Mouse (Mus musculus): ENCODE data around the gene Tmem135. TPM values are rescaled to one million over a fixed set of nuclear protein-coding genes. Genes with fewer than 3 reads are reported as not detected.

The Tmem135 gene
- polyA plus RNA-seq, 1 experiment from 2014 or later, result 14.6 TPM

DNA sequence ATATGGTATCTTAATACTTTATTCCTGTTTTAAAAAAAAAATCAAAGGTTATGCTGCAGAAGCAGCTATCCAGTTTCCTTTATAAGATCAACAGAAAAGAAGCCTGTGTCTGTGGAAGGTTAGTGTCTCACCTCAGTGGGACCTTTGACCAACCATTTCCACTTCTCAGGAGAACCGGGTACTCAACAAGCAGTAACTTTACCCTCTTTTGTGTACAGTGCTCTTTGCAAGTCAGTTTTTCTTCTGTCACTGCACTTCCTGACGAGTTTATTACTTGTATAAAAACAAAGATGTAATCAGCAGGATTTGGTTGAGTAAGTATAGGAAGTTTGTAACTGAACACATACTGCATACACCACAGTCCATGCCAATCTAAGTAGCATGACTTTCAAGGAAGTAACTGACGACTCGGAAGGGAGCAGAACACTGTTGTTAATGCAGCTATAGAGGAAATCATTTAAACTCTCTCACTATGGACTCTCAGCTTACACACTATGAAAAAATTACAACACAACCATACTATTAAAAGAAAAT, 168.0 kb downstream of the Tmem135 start:
- no peaks in the 10 kb centered on the region for H3K4me1 ChIP-seq (replicated peaks; ENCODE audit: control insufficient read depth, insufficient read depth, low read length)
- no peaks in the 10 kb centered on the region for H3K27me3 ChIP-seq (ENCODE audit: control insufficient read depth, insufficient read depth, low read length)
- no peaks in the 10 kb centered on the region for H3K9me3 ChIP-seq (ENCODE audit: control insufficient read depth, low read length)
- H3K4me3 ChIP-seq (ENCODE audit: low read depth, low read length), result no peak overlapping the region
- H3K9ac ChIP-seq (ENCODE audit: low read depth, low read length), result no peak overlapping the region
- WGBS, result 73% methylated on average over 4 of the region's 4 CpGs
- no peak overlapping the region for H3K4me2 ChIP-seq (replicated peaks; ENCODE audit: low read depth, low read length)
- DNase-seq (ENCODE audit: low spot score) (no peak), ATAC-seq (ENCODE audit: low FRiP score) (no peak)
- H3K27ac ChIP-seq (ENCODE audit: low read depth, low read length), result no peak overlapping the region
- H3K36me3 ChIP-seq (ENCODE audit: control insufficient read depth, insufficient read depth, low read length), result no peaks in the 10 kb centered on the region

GRCm38 (mm10) chr7:89232499-89233145, 171.4 kb downstream of the Tmem135 start:
- H3K4me1 ChIP-seq (replicated peaks; ENCODE audit: control insufficient read depth, insufficient read depth, low read length), result no peaks in the 10 kb centered on the region
- 94% methylated on average over 3 of the region's 3 CpGs for WGBS
- H3K4me3 ChIP-seq (ENCODE audit: low read depth, low read length), result no peak overlapping the region
- ATAC-seq (ENCODE audit: low FRiP score) (no peak), DNase-seq (ENCODE audit: low spot score) (no peak)
- no peak overlapping the region for H3K9ac ChIP-seq (ENCODE audit: low read depth, low read length)
- H3K36me3 ChIP-seq (ENCODE audit: control insufficient read depth, insufficient read depth, low read length), result no peaks in the 10 kb centered on the region
- no peak overlapping the region for H3K27ac ChIP-seq (ENCODE audit: low read depth, low read length)
- H3K27me3 ChIP-seq (ENCODE audit: control insufficient read depth, insufficient read depth, low read length), result no peaks in the 10 kb centered on the region
- H3K4me2 ChIP-seq (replicated peaks; ENCODE audit: low read depth, low read length), result no peak overlapping the region
- H3K9me3 ChIP-seq (ENCODE audit: control insufficient read depth, low read length), result no peaks in the 10 kb centered on the region

- H3K4me2 ChIP-seq (replicated peaks; ENCODE audit: low read depth, low read length), result no peak overlapping the region
- H3K27me3 ChIP-seq (ENCODE audit: control insufficient read depth, insufficient read depth, low read length), result no peaks in the 10 kb centered on the region
- H3K9me3 ChIP-seq (ENCODE audit: control insufficient read depth, low read length), result no peaks in the 10 kb centered on the region
- WGBS, result 91% methylated on average over 3 of the region's 3 CpGs
- no peaks in the 10 kb centered on the region for H3K4me1 ChIP-seq (replicated peaks; ENCODE audit: control insufficient read depth, insufficient read depth, low read length)
- no peak for DNase-seq (ENCODE audit: low spot score)
- no peak for ATAC-seq (ENCODE audit: low FRiP score)
- H3K27ac ChIP-seq (ENCODE audit: low read depth, low read length), result no peak overlapping the region
- no peak overlapping the region for H3K9ac ChIP-seq (ENCODE audit: low read depth, low read length)
- no peaks in the 10 kb centered on the region for H3K36me3 ChIP-seq (ENCODE audit: control insufficient read depth, insufficient read depth, low read length)
- H3K4me3 ChIP-seq (ENCODE audit: low read depth, low read length), result no peak overlapping the region
Observed at GRCm38 (mm10) chr7:89231200-89231790, 172.7 kb downstream of the Tmem135 start.

GRCm38 (mm10) chr7:89222609-89223008, 181.4 kb downstream of the Tmem135 start:
- H3K4me3 ChIP-seq (ENCODE audit: low read depth, low read length), result no peak overlapping the region
- ATAC-seq (ENCODE audit: low FRiP score) (no peak), DNase-seq (ENCODE audit: low spot score) (no peak)
- 83% methylated on average over 1 of the region's 1 CpGs for WGBS
- no peaks in the 10 kb centered on the region for H3K36me3 ChIP-seq (ENCODE audit: control insufficient read depth, insufficient read depth, low read length)
- no peaks in the 10 kb centered on the region for H3K27me3 ChIP-seq (ENCODE audit: control insufficient read depth, insufficient read depth, low read length)
- H3K9ac ChIP-seq (ENCODE audit: low read depth, low read length), result no peak overlapping the region
- no peak overlapping the region for H3K27ac ChIP-seq (ENCODE audit: low read depth, low read length)
- no peak overlapping the region for H3K4me2 ChIP-seq (replicated peaks; ENCODE audit: low read depth, low read length)
- no peaks in the 10 kb centered on the region for H3K9me3 ChIP-seq (ENCODE audit: control insufficient read depth, low read length)
- no peaks in the 10 kb centered on the region for H3K4me1 ChIP-seq (replicated peaks; ENCODE audit: control insufficient read depth, insufficient read depth, low read length)

GRCm38 (mm10) chr7:89216628-89217027, 187.4 kb downstream of the Tmem135 start:
- Histone ChIP-seq H3K9ac (ENCODE audit: low read depth, low read length) (no peak overlapping the region), H3K4me1 (replicated peaks; ENCODE audit: control insufficient read depth, insufficient read depth, low read length) (no peaks in the 10 kb centered on the region), H3K36me3 (ENCODE audit: control insufficient read depth, insufficient read depth, low read length) (no peaks in the 10 kb centered on the region), H3K9me3 (ENCODE audit: control insufficient read depth, low read length) (no peaks in the 10 kb centered on the region), H3K4me3 (ENCODE audit: low read depth, low read length) (no peak overlapping the region), H3K27me3 (ENCODE audit: control insufficient read depth, insufficient read depth, low read length) (no peaks in the 10 kb centered on the region), H3K27ac (ENCODE audit: low read depth, low read length) (no peak overlapping the region), H3K4me2 (replicated peaks; ENCODE audit: low read depth, low read length) (no peak overlapping the region)
- ATAC-seq (ENCODE audit: low FRiP score) (no peak), DNase-seq (ENCODE audit: low spot score) (no peak)
- WGBS, result 66% methylated on average over 1 of the region's 1 CpGs

DNA sequence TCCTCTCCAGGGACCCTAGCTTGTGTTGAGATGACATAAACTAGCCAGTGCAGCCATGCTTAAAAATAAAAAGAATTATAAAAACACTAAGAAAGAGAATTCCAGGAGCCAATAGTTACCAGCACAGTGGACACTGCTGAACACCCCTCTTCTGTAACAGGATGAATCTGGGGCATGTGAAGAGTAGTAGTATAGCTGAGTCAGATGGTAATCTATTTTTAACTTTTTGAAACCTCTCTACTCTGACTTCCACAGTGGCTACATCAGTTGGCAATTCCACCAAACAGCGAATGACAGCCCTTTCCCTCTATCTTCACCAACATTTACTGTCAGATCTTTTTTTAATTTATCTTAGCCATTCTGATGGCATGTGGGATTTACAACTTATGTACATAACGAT, 187.9 kb downstream of the Tmem135 start:
- WGBS, result 88% methylated on average over 2 of the region's 2 CpGs
- H3K4me3 ChIP-seq (ENCODE audit: low read depth, low read length), result no peak overlapping the region
- H3K9ac ChIP-seq (ENCODE audit: low read depth, low read length), result no peak overlapping the region
- ATAC-seq (ENCODE audit: low FRiP score) (no peak), DNase-seq (ENCODE audit: low spot score) (no peak)
- no peaks in the 10 kb centered on the region for H3K4me1 ChIP-seq (replicated peaks; ENCODE audit: control insufficient read depth, insufficient read depth, low read length)
- no peaks in the 10 kb centered on the region for H3K27me3 ChIP-seq (ENCODE audit: control insufficient read depth, insufficient read depth, low read length)
- no peaks in the 10 kb centered on the region for H3K36me3 ChIP-seq (ENCODE audit: control insufficient read depth, insufficient read depth, low read length)
- no peaks in the 10 kb centered on the region for H3K9me3 ChIP-seq (ENCODE audit: control insufficient read depth, low read length)
- H3K27ac ChIP-seq (ENCODE audit: low read depth, low read length), result no peak overlapping the region
- no peak overlapping the region for H3K4me2 ChIP-seq (replicated peaks; ENCODE audit: low read depth, low read length)

GRCm38 (mm10) chr7:89215714-89216113, 188.3 kb downstream of the Tmem135 start:
- Histone ChIP-seq H3K9me3 (ENCODE audit: control insufficient read depth, low read length) (no peaks in the 10 kb centered on the region), H3K9ac (ENCODE audit: low read depth, low read length) (no peak overlapping the region), H3K4me2 (replicated peaks; ENCODE audit: low read depth, low read length) (no peak overlapping the region), H3K27me3 (ENCODE audit: control insufficient read depth, insufficient read depth, low read length) (no peaks in the 10 kb centered on the region), H3K4me3 (ENCODE audit: low read depth, low read length) (no peak overlapping the region), H3K27ac (ENCODE audit: low read depth, low read length) (no peak overlapping the region), H3K4me1 (replicated peaks; ENCODE audit: control insufficient read depth, insufficient read depth, low read length) (no peaks in the 10 kb centered on the region), H3K36me3 (ENCODE audit: control insufficient read depth, insufficient read depth, low read length) (no peaks in the 10 kb centered on the region)
- DNase-seq (ENCODE audit: low spot score) (no peak), ATAC-seq (ENCODE audit: low FRiP score) (no peak)
- 69% methylated on average over 7 of the region's 7 CpGs for WGBS

GRCm38 (mm10) chr7:89210506-89210905, 193.5 kb downstream of the Tmem135 start:
- Histone ChIP-seq H3K4me3 (ENCODE audit: low read depth, low read length) (no peak overlapping the region), H3K27ac (ENCODE audit: low read depth, low read length) (no peak overlapping the region), H3K27me3 (ENCODE audit: control insufficient read depth, insufficient read depth, low read length) (no peaks in the 10 kb centered on the region), H3K36me3 (ENCODE audit: control insufficient read depth, insufficient read depth, low read length) (no peaks in the 10 kb centered on the region), H3K9ac (ENCODE audit: low read depth, low read length) (no peak overlapping the region), H3K9me3 (ENCODE audit: control insufficient read depth, low read length) (no peaks in the 10 kb centered on the region), H3K4me1 (replicated peaks; ENCODE audit: control insufficient read depth, insufficient read depth, low read length) (no peaks in the 10 kb centered on the region), H3K4me2 (replicated peaks; ENCODE audit: low read depth, low read length) (no peak overlapping the region)
- ATAC-seq (ENCODE audit: low FRiP score) (no peak), DNase-seq (ENCODE audit: low spot score) (no peak)
- WGBS, result 40% methylated on average over 6 of the region's 6 CpGs

GRCm38 (mm10) chr7:89206165-89206564, 197.9 kb downstream of the Tmem135 start:
- Histone ChIP-seq H3K27ac (ENCODE audit: low read depth, low read length) (no peak overlapping the region), H3K4me3 (ENCODE audit: low read depth, low read length) (no peak overlapping the region), H3K4me1 (replicated peaks; ENCODE audit: control insufficient read depth, insufficient read depth, low read length) (no peaks in the 10 kb centered on the region), H3K36me3 (ENCODE audit: control insufficient read depth, insufficient read depth, low read length) (no peaks in the 10 kb centered on the region), H3K9me3 (ENCODE audit: control insufficient read depth, low read length) (no peaks in the 10 kb centered on the region), H3K27me3 (ENCODE audit: control insufficient read depth, insufficient read depth, low read length) (no peaks in the 10 kb centered on the region), H3K4me2 (replicated peaks; ENCODE audit: low read depth, low read length) (no peak overlapping the region), H3K9ac (ENCODE audit: low read depth, low read length) (no peak overlapping the region)
- 88% methylated on average over 3 of the region's 3 CpGs for WGBS
- DNase-seq (ENCODE audit: low spot score), result no peak
- no peak for ATAC-seq (ENCODE audit: low FRiP score)
